Mouse (Mus musculus): ENCODE results near the gene Gnb4. TPM values are rescaled to one million over a fixed set of nuclear protein-coding genes. Genes with fewer than 3 reads are reported as not detected.

Gene Gnb4
- polyA plus RNA-seq (2014; fragmentation: Nextera tagmentation; extraction: Ambion mirVana), result 35.5 and 45.6 TPM in 2 replicates

DNA sequence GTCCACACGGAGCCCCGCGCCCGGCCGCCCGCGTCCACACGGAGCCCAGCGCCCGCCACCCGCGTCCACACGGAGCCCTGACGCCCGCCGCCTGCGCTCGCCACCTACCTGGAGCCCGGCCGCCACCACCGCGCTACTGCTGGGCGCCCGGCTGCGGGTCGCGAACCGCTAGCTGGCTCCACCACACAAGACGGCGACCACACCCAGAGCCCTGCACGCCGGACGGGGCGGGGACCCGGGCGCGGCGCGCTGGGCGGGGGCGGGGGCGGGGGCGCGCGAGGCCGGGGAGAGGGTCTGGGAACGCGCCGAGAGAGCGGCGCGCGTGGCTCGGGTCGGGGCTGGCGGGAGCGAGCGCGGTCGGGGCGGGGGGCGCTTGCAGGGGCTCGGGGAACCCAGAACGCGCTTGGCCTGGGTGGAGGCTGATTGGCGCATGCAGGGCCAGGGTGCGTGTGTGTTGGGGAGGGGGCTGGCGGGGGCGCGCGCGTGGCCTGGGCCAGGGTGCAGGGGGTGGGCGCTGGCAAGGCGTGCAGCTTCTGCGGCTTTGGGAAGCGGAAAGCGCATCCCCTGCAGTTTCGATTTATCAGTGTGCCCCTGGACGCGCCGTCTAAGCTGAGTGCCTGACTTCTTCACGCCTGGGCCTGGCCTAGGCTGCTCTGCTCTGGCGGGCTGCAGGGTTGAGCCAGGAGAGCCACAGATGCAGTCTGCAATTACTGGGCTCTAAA, at the start of gene Gnb4:
Gene Gnb4, minus strand, starts transcription at position 255 of the 722 bp plus-strand sequence.
- 2% methylated on average over 56 of the region's 83 CpGs for WGBS
- ATAC-seq (replicated peaks; ENCODE audit: low FRiP score) (peak; percentile 90), DNase-seq (ENCODE audit: low spot score) (peak; percentile 91)
- Histone ChIP-seq H3K4me1 (replicated peaks; ENCODE audit: control insufficient read depth, insufficient read depth, low read length) (no peaks in the 10 kb centered on the region), H3K27ac (ENCODE audit: low read depth, low read length) (0 out of 2 replicates have a peak within 1 kb of the TSS, but pooled peaks have one; percentile 18), H3K4me2 (ENCODE audit: low read depth, low read length, severe bottlenecking) (peak within 1 kb of the TSS; percentile 53), H3K36me3 (ENCODE audit: control insufficient read depth, insufficient read depth, low read length) (no peaks in the 10 kb centered on the region), H3K27me3 (ENCODE audit: control insufficient read depth, insufficient read depth, low read length) (no peaks in the 10 kb centered on the region), H3K9me3 (ENCODE audit: control insufficient read depth, low read length) (no peaks in the 10 kb centered on the region), H3K4me3 (ENCODE audit: low read depth, low read length) (peak within 1 kb of the TSS; percentile 64), H3K9ac (ENCODE audit: low read length) (peak within 1 kb of the TSS; percentile 67)

DNA sequence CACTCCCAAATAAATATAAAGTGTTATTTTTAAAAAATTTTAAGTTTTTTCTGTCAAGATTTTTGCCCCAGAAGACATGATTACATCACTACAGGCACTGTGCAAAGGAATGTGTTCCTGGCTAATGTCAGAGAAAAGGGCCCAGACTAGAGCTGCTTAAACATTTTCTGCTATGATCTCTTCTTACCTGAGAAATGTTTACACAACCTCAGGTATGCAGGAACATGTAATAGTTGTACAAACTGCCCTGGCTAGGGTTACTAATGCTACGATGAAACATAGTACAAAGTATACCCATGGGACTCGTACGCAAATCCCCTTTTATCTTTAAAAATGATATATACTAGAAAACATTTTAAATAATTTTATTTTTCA, 45.2 kb upstream of the Gnb4 start:
- WGBS, result 93% methylated on average over 3 of the region's 3 CpGs
- H3K4me1 ChIP-seq (replicated peaks; ENCODE audit: control insufficient read depth, insufficient read depth, low read length), result no peaks in the 10 kb centered on the region
- no peaks in the 10 kb centered on the region for H3K36me3 ChIP-seq (ENCODE audit: control insufficient read depth, insufficient read depth, low read length)
- ATAC-seq (replicated peaks; ENCODE audit: low FRiP score), result no peak
- H3K4me2 ChIP-seq (ENCODE audit: low read depth, low read length, severe bottlenecking), result no peak overlapping the region
- no peaks in the 10 kb centered on the region for H3K27me3 ChIP-seq (ENCODE audit: control insufficient read depth, insufficient read depth, low read length)
- H3K9me3 ChIP-seq (ENCODE audit: control insufficient read depth, low read length), result no peaks in the 10 kb centered on the region
- no peak overlapping the region for H3K4me3 ChIP-seq (ENCODE audit: low read depth, low read length)
- H3K27ac ChIP-seq (ENCODE audit: low read depth, low read length), result no peak overlapping the region
- no peak for DNase-seq (ENCODE audit: low spot score)
- H3K9ac ChIP-seq (ENCODE audit: low read length), result no peak overlapping the region

DNA sequence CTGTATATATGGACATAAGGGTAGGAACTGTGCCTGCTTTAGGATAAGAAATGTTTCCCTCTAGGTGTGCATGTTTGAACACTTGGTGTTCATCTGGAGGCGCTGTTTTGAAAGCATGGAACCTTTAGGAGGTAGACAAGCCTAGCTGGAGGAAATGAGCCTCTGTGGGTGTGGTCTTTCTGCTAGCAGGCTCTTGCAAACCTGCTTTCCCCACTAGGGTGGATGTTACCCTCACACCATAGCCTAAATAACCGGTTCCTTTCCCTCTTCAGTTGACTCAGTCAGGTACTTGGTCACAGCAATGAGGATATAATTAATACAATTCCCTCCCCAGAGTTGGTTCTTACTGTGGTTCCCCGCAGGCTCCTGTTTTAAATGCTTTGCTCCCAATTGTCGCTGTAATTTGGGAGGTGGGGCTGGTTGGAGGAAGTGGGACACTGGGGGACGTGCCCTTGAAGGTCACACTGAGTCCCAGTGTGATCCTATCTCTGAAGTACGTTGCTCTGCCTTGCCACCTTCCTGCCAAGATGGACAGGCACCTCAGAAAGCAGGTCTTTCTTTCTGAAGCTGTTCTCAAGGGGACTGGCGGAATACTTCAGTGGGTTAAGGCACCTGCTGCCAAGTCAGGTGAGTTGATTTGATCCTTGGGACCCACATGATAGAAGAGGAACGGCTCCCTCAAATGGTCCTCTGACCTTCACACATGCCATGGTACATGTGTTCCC, 44.6 kb upstream of the Gnb4 start:
- H3K4me3 ChIP-seq (ENCODE audit: low read depth, low read length), result no peak overlapping the region
- no peak overlapping the region for H3K27ac ChIP-seq (ENCODE audit: low read depth, low read length)
- H3K36me3 ChIP-seq (ENCODE audit: control insufficient read depth, insufficient read depth, low read length), result no peaks in the 10 kb centered on the region
- no peak overlapping the region for H3K4me2 ChIP-seq (ENCODE audit: low read depth, low read length, severe bottlenecking)
- DNase-seq (ENCODE audit: low spot score) (no peak), ATAC-seq (replicated peaks; ENCODE audit: low FRiP score) (no peak)
- no peaks in the 10 kb centered on the region for H3K4me1 ChIP-seq (replicated peaks; ENCODE audit: control insufficient read depth, insufficient read depth, low read length)
- no peak overlapping the region for H3K9ac ChIP-seq (ENCODE audit: low read length)
- H3K27me3 ChIP-seq (ENCODE audit: control insufficient read depth, insufficient read depth, low read length), result no peaks in the 10 kb centered on the region
- 79% methylated on average over 8 of the region's 8 CpGs for WGBS
- no peaks in the 10 kb centered on the region for H3K9me3 ChIP-seq (ENCODE audit: control insufficient read depth, low read length)

DNA sequence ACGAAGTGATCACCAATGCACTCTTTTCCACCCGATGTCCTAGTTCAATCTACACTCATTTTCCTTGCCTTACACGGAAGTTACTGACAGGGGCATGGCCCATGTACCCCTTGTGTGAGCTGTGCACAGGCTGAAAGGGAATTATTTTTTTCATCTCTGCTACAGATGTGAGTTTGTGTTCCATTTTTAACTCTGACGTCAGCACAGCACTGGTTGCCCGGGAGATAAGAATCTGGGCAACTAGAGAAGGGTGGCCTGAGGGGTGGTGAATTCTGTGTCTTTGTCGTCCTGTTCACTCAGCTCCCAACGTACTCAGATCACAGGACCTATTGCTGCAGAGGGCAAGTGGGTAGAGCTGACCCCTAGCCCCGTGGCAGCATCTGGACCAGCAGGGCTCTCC, 43.9 kb upstream of the Gnb4 start:
- no peak overlapping the region for H3K4me2 ChIP-seq (ENCODE audit: low read depth, low read length, severe bottlenecking)
- no peaks in the 10 kb centered on the region for H3K4me1 ChIP-seq (replicated peaks; ENCODE audit: control insufficient read depth, insufficient read depth, low read length)
- DNase-seq (ENCODE audit: low spot score) (no peak), ATAC-seq (replicated peaks; ENCODE audit: low FRiP score) (no peak)
- H3K9ac ChIP-seq (ENCODE audit: low read length), result no peak overlapping the region
- H3K36me3 ChIP-seq (ENCODE audit: control insufficient read depth, insufficient read depth, low read length), result no peaks in the 10 kb centered on the region
- no peak overlapping the region for H3K27ac ChIP-seq (ENCODE audit: low read depth, low read length)
- H3K27me3 ChIP-seq (ENCODE audit: control insufficient read depth, insufficient read depth, low read length), result no peaks in the 10 kb centered on the region
- no peaks in the 10 kb centered on the region for H3K9me3 ChIP-seq (ENCODE audit: control insufficient read depth, low read length)
- no peak overlapping the region for H3K4me3 ChIP-seq (ENCODE audit: low read depth, low read length)
- WGBS, result 63% methylated on average over 8 of the region's 8 CpGs

DNA sequence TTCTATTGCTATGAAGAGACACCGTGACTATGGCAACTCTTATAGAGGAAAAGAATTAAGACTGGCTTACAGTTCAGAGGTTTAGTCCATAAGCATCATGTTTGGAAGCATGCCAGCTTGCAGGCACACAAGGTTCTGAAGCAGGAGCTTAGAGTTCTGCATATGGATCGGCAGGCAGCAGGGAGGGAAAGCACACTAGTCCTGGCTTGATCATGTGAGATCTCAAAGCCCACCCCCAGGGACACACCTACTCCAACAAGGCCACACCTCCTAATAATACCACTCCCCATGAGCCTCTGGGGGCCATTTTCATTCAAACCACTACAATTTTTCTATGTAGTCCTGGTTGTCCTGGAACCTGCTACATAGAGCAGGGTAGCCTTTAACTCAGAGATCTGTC, 43.1 kb upstream of the Gnb4 start:
- ATAC-seq (replicated peaks; ENCODE audit: low FRiP score), result no peak
- H3K27ac ChIP-seq (ENCODE audit: low read depth, low read length), result no peak overlapping the region
- 89% methylated on average over 2 of the region's 2 CpGs for WGBS
- H3K4me2 ChIP-seq (ENCODE audit: low read depth, low read length, severe bottlenecking), result no peak overlapping the region
- no peaks in the 10 kb centered on the region for H3K27me3 ChIP-seq (ENCODE audit: control insufficient read depth, insufficient read depth, low read length)
- no peaks in the 10 kb centered on the region for H3K36me3 ChIP-seq (ENCODE audit: control insufficient read depth, insufficient read depth, low read length)
- H3K9ac ChIP-seq (ENCODE audit: low read length), result no peak overlapping the region
- no peak overlapping the region for H3K4me3 ChIP-seq (ENCODE audit: low read depth, low read length)
- no peak for DNase-seq (ENCODE audit: low spot score)
- H3K4me1 ChIP-seq (replicated peaks; ENCODE audit: control insufficient read depth, insufficient read depth, low read length), result no peaks in the 10 kb centered on the region
- no peaks in the 10 kb centered on the region for H3K9me3 ChIP-seq (ENCODE audit: control insufficient read depth, low read length)

DNA sequence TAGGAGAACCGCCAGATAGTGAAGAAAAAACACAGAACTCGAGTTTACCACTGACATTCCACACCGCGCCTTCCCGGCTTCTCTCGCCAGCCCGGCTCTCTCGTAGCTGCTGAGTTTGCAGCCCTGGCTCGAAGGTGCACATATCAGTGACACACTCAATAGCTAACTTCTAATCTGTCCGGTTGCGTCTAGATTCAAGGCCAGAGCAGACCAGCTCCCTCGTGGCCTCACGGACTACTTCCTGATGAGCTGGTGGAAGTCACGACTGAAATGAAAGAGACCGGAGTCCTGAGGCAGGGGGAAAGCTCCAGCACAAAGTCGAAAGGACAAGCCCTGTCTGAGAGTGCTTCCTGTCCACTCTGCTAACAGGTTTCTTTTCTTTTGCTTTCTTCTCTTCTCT, 42.4 kb upstream of the Gnb4 start:
- H3K4me1 ChIP-seq (replicated peaks; ENCODE audit: control insufficient read depth, insufficient read depth, low read length), result no peaks in the 10 kb centered on the region

DNA sequence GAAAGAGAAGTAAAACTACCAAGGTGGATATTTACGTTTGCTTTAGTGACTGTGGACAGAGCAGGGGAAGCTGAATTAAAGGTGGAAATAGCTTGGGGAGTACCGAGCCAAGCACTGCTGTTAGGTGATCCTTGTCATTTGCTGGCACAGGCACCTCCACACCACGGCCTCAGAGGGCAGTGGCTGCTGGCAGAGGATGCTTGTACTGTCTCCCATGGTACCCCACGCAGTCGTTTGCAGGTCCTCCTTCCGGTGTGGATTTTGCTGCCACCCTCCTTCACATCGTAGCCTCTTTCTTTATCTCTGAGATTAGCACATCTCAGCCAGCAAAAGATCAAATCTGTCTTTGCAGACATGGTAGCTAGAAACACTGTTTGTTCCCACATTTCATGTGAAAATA, 42.0 kb upstream of the Gnb4 start:
- no peak for ATAC-seq (replicated peaks; ENCODE audit: low FRiP score)
- H3K36me3 ChIP-seq (ENCODE audit: control insufficient read depth, insufficient read depth, low read length), result no peaks in the 10 kb centered on the region
- no peaks in the 10 kb centered on the region for H3K4me1 ChIP-seq (replicated peaks; ENCODE audit: control insufficient read depth, insufficient read depth, low read length)
- no peak for DNase-seq (ENCODE audit: low spot score)
- no peaks in the 10 kb centered on the region for H3K27me3 ChIP-seq (ENCODE audit: control insufficient read depth, insufficient read depth, low read length)
- no peak overlapping the region for H3K4me3 ChIP-seq (ENCODE audit: low read depth, low read length)
- no peak overlapping the region for H3K4me2 ChIP-seq (ENCODE audit: low read depth, low read length, severe bottlenecking)
- 86% methylated on average over 7 of the region's 7 CpGs for WGBS
- H3K9ac ChIP-seq (ENCODE audit: low read length), result no peak overlapping the region
- H3K9me3 ChIP-seq (ENCODE audit: control insufficient read depth, low read length), result no peaks in the 10 kb centered on the region
- no peak overlapping the region for H3K27ac ChIP-seq (ENCODE audit: low read depth, low read length)

More for the DNA sequence above, 42.4 kb upstream of the Gnb4 start:
- Histone ChIP-seq H3K27me3 (ENCODE audit: control insufficient read depth, insufficient read depth, low read length) (no peaks in the 10 kb centered on the region), H3K4me2 (ENCODE audit: low read depth, low read length, severe bottlenecking) (no peak overlapping the region), H3K9ac (ENCODE audit: low read length) (no peak overlapping the region), H3K9me3 (ENCODE audit: control insufficient read depth, low read length) (no peaks in the 10 kb centered on the region), H3K27ac (ENCODE audit: low read depth, low read length) (no peak overlapping the region), H3K4me3 (ENCODE audit: low read depth, low read length) (no peak overlapping the region), H3K36me3 (ENCODE audit: control insufficient read depth, insufficient read depth, low read length) (no peaks in the 10 kb centered on the region)
- DNase-seq (ENCODE audit: low spot score) (no peak), ATAC-seq (replicated peaks; ENCODE audit: low FRiP score) (no peak)
- 87% methylated on average over 16 of the region's 16 CpGs for WGBS

DNA sequence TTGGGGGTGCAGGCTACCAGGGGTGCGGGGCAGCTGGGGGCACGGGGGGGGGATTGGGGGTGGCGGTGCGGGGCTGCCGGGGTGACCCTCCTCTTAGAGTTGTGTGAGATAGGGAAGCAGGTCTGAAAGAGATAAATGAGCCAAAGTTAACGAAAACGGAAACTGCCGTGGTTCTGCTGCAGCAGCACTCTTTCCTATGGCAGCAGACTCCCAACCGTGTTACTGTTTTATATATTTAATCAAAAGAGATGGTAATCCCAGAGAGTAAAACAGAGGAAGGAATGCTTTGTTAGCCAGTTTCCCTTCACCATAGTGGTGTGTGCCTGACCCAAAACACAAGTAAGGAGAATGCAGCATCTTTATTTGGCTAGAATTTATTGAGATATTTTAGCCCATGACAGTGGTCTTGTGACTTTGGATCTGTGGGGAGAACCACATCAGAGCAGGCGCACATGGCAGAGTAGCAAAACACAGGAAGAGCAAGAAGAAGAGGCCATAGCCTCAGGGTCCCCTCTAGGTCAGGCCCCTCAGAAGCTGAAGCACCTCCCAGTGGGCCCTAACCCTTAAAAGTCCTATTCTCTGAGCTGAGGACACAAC, 40.1 kb upstream of the Gnb4 start:
- no peak overlapping the region for H3K4me2 ChIP-seq (ENCODE audit: low read depth, low read length, severe bottlenecking)
- no peaks in the 10 kb centered on the region for H3K4me1 ChIP-seq (replicated peaks; ENCODE audit: control insufficient read depth, insufficient read depth, low read length)
- H3K4me3 ChIP-seq (ENCODE audit: low read depth, low read length), result no peak overlapping the region
- ATAC-seq (replicated peaks; ENCODE audit: low FRiP score), result no peak
- 88% methylated on average over 10 of the region's 10 CpGs for WGBS
- DNase-seq (ENCODE audit: low spot score), result no peak
- no peaks in the 10 kb centered on the region for H3K36me3 ChIP-seq (ENCODE audit: control insufficient read depth, insufficient read depth, low read length)
- H3K9ac ChIP-seq (ENCODE audit: low read length), result no peak overlapping the region
- no peak overlapping the region for H3K27ac ChIP-seq (ENCODE audit: low read depth, low read length)
- no peaks in the 10 kb centered on the region for H3K27me3 ChIP-seq (ENCODE audit: control insufficient read depth, insufficient read depth, low read length)
- H3K9me3 ChIP-seq (ENCODE audit: control insufficient read depth, low read length), result no peaks in the 10 kb centered on the region

All from forebrain, embryonic 11.5 days (tissue).